Mouse (Mus musculus): ENCODE results near the gene Olfr1093.

The Olfr1093 gene

DNA sequence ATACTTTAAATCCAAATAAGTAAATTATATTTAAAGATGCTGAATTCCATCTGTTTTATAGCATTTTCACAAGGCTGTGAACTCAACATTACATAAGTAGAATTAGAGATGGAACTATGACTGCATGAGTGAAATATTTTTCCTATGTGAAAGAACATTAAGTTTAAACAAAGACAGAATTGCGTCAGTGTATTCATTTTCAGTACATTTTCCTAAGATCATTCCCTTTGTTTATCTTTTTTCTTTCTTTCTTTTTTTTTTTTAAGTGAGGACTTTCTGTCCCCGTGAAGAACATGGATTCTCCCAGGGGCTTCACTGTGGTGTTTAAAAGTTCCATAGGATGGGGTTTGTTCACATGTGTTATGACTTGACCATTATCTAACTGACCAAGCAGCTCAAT, at the start of gene Olfr1093:
Olfr1093 (plus strand) TSS at position 301 of the 400 bp plus-strand sequence.
- DNase-seq (ENCODE audit: low spot score), result no peak

DNA sequence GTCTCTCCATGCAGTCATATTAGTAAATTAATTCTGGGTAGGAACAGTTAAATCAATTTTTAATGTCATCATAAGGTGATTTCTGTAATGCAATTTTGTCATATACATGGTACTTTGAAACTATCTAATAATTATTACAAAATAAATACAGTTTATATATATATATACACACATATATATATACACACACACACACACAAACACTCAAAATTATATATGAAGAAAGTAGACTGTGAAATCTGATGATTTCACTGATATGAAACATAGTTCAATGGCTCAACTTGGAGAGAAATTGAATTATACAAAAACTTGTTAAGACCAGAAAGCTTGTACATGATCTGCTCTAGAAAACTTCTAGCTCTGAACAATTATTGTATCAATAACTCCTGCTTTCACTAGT, 48.7 kb upstream of the Olfr1093 start, which contains the start of gene Olfr1089:
Olfr1089 (minus strand) TSS at position 101 of the 400 bp plus-strand sequence.
- DNase-seq (ENCODE audit: low spot score), result no peak

DNA sequence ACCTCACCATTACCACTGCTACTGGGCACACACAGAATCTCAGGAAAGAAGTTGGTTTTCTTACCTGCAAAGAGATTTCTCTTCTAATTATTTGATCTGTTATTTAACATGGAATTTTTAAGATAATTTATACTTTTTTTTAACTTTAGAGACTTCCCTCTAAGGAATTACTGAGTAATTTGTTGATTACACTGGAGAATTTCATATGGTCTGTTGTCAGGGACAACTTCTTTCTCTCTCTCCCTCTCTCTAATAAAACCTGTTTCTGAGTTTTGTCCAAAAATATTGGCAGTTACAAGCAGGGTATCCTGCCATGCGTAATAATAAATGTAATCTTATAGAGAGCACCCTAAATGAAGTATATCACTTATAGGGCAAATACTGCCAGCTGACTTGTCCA, 23.4 kb upstream of the Olfr1093 start, which contains the start of gene Olfr1090:
Olfr1090 (minus strand) TSS at position 101 of the 400 bp plus-strand sequence.
- no peak for DNase-seq (ENCODE audit: low spot score)

DNA sequence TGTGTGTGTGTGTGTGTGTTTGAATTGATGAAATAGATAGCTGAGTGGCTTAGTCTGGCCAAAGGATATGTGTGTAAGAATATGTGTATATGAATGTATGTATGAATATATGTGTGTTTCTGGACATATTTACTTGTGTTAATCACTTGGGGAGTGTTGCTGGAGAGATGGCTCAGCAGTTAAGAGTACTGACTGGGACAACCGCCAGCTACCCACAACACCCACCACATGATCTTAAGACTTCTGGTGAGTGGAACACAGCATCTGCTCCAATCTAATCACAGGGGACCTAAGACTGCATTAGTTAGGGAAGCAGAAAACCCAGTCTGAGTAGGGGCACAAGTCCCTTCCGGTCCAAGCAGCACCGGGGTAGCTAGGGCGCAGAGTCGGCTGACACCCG, 21.2 kb upstream of the Olfr1093 start:
- DNase-seq (ENCODE audit: low spot score), result no peak

DNA sequence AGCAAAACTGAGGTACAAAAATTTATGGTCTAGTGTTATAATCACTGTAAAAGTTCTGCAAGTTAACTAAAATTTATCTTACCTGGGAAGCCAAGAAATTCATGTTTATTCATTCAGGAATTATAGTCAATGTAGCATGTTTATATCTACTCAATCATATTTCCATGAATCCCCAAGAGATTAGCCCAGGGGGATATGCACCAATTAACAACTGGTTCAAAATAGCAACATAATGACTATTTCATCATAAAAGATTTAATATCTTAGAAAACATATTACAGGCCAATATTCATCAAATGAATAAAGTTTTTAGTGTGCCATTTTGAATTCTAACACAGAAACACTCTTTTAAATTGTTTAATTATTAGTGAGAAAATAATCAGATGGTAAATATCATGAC, 27.6 kb downstream of the Olfr1093 start, which contains the start of gene Olfr141:
Olfr141 (minus strand) TSS at position 101 of the 400 bp plus-strand sequence.
- no peak for DNase-seq (ENCODE audit: low spot score)

DNA sequence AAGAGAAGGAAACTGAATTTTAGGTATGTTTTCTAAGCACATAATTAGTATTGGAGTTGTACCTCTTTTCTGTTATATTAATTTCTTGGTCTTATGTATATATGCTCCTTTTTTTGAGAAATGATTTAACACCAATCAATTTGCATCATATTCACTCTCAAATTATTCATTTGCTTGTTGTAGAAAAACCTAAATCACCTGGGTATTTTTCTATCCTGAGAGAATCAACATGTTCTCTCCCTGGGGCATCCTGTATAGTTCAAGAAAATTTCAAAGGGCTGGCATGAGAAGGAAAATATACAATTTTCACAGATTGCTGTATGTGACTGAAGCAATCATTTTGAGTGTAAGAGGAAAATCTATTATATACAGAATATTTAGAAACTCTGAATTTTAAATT, 42.1 kb downstream of the Olfr1093 start, which contains the start of gene Olfr1094:
Olfr1094 (plus strand) TSS at position 301 of the 400 bp plus-strand sequence.
- no peak for DNase-seq (ENCODE audit: low spot score)
